Mouse (Mus musculus): Measurements from ENCODE around the gene Hmbs. TPM values are rescaled to one million over a fixed set of nuclear protein-coding genes. Genes with fewer than 3 reads are reported as not detected.
"Not testable (repeated sequence)": the region's sequence is repeated elsewhere in the genome, so short reads cannot be mapped to it uniquely, and the experiment has no call there.

Gene Hmbs
- 10 to 100 TPM; 24.7 to 35.8 (median 25.4) TPM for polyA plus RNA-seq (2017; shearing (Covaris generic))

- ATAC-seq, result peak; percentile 95
Measured at GRCm38 (mm10) chr9:44343781-44344421, at the start of gene Hmbs. Gene Hmbs (minus strand): TSS chr9:44344228.

GRCm38 (mm10) chr9:44391466-44391865 is 47.4 kb upstream of the Hmbs start:
- ATAC-seq, result no peak

- peak; percentile 82 for ATAC-seq
Measured at GRCm38 (mm10) chr9:44389273-44389672, 45.2 kb upstream of the Hmbs start.

GRCm38 (mm10) chr9:44387221-44387620 is 43.2 kb upstream of the Hmbs start:
- ATAC-seq, result no peak

- no peak for ATAC-seq
Measured at GRCm38 (mm10) chr9:44384596-44384995, 40.6 kb upstream of the Hmbs start.

DNA sequence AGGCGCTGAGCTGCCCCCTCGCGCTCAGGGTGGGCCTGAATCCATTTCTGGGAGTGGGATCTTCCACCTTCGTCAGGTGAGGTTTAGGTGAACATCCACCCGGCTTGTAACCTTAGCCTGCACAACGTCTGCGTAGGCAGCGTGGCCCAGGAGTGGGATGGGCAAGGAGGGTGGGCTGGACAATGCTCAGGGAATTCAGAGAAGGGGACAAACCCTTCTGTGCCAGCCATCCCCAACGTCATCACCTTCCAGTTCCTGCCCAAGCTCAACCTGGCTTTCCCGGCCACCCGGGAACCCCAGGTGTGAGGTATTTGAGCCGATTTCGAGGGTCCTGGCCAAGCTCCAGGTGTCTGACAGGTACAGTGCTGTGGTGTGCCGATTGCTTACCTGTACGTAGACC is 35.8 kb upstream of the Hmbs start:
- no peak for ATAC-seq

GRCm38 (mm10) chr9:44379054-44379834 is 35.2 kb upstream of the Hmbs start, which contains the start of gene Hyou1:
Gene Hyou1 (plus strand): TSS chr9:44379490.
- peak; percentile 93 for ATAC-seq

DNA sequence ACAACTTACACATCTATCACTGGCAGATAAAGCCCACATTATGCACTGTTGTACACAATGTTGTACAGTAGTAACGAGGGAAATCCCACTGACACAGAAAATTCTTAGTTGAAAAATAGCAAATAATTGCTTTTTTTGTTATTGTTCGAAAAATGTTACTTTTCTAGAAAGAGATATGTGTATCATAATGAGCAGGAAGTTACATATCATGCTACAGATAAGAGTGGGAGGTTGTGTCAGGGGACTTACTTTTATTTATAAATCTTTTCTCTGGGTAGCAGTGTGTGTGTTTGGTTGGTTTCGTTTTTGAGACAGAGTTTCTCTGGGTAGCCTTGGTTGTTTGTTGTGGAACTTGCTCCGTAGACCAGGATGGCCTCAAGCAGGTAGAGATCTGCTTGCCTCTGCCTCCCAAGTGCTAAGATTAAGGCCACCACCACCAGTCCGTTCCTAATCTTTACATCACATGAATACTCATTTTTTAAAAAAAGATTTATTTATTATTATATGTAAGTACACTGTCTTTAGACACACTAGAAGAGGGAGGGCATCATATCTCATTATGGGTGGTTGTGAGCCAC is 34.2 kb upstream of the Hmbs start:
- no peak for ATAC-seq

DNA sequence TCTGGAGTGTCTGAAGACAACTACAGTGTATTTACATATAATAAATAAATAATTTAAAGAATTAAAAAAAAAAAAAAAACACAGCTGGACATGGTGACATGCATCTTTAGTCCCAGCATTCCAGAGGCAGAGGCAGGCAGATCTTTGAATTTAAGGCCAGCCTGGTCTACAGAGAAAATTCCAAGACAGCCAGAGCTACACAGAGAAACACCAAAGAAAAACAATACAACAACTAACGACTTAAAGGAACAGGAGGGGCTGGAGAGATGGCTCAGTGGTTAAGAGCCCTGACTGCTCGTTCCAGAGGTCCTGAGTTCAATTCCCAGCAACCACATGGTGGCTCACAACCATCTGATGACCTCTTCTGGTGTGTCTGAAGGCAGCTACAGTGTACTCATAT is 33.3 kb upstream of the Hmbs start:
- ATAC-seq, result not testable (repeated sequence)

DNA sequence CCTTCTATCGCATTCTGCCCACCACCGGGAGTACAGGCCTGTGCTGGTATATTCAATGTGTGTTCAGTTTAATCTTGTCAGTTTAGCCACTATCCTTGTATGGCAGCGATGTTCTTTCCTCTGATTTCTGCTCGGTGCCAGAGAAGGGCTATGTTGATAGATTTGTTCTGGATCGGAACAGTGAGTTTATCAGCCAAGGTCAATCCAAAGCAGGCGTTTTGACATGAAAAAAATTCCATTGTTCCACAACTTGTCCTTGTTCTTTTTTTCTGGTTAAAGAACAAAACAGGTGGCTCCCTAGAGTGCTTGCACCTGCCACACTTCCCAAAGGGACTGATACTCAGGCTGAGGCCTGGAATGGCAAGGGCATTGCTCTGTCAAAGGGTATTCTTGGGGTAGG is 32.1 kb upstream of the Hmbs start:
- ATAC-seq, result no peak

DNA sequence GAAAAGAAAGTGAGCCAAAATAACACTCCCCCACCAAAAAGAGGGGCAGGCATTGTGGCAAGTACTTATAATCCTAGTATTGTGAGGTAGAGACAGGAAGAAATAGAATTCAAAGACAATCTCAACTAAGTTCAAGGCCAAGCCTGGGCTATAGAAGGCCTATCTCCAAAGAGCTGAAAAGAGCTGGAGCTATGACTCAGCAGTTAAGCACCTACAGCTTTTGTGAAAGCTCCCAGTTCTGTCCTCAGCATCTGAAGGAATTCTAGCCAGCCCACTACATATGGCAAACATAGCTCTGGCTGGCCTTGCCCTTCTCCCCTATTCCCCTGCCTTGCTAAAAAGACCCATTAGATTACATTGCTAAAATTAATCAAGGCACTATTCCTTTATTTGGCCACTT is 29.4 kb upstream of the Hmbs start:
- no peak for ATAC-seq

DNA sequence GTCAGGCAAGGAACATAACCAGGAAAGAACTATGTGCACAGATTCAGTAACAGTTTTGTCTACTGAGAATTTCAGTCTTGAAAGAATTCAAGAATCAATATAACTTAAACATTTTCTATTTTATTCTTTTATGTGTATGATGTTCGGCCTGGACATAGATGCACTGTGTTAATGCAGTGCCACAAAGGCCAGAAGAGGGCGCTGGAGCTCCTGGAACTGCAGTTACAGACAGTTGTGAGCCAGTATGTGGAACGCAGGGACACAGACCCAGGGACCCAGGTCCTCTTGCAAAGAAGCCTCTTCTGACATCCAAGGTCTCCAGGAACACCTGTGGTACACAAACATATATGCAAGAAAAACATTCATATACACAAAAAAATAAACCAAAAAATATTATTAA is 20.5 kb upstream of the Hmbs start:
- no peak for ATAC-seq

DNA sequence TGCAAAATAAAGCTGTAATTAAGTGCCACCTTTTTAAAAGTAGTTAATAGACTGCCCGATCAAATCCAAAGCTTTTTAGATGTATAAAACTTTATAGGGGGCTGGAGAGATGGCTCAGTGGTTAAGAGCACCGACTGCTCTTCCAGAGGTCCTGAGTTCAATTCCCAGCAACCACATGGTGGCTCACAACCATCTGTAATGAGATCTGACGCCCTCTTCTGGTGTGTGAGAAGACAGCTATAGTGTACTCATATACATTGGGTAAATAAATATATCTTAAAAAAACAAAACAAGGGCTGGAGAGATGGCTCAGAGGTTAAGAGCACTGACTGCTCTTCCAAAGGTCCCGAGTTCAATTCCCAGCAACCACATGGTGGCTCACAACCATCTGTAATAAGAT is 17.9 kb upstream of the Hmbs start:
- ATAC-seq, result not testable (repeated sequence)

DNA sequence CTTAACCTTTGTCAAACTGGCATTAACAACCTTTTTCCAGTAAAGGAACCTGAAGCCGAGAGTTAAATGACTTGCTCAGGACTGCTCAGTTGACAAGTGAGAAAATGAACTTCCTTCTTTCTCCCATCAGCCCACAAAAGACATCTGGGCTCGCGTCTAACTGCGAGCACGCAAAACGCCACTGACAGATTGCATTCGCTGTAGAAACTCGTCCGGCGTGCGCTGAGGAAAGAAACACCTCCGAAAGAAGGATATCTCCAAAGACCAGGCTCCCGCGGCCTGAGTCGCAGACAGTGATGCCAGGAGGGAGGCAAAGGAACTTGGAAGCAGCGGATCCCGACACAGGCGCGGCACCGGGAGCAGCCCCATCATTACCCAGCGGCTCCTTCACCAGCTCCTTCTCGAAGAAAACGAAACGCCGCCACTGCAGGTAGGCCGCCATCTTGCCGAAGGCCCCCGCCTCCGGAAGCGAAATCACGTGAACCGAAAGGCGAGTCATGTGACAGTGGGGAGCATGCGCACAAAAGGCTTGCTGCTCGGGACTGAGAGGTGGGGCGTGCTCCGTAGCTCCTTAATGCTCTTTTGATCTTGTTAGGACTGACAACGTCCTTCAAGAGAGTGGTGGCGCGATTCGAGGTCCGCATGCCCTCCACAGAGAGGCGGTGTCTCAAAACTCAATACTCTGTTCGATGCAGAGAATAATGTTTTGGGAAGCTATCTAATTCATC is 17.3 kb upstream of the Hmbs start, which contains the start of gene Vps11:
TSS of gene Vps11 (minus strand) at position 481 of the 728 bp plus-strand sequence.
- peak; percentile 91 for ATAC-seq

DNA sequence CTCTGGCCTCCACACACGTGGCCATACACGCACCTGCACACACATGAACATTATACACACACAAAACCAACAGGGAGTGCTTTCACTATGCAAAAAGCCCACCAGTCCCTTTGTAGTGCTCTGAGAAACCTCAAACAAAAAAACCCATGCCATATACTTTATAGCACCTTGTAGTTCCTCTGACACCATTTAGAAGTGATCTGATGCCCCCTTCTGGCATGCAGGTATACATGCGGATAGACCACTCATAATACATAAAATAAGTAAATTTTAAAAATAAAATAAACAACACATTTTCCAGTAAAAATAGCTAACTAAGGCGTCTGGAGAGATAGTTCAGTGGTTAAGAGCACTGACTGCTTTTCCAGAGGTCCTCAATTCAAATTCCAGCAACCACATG is 13.2 kb upstream of the Hmbs start:
- peak; percentile 39 for ATAC-seq

DNA sequence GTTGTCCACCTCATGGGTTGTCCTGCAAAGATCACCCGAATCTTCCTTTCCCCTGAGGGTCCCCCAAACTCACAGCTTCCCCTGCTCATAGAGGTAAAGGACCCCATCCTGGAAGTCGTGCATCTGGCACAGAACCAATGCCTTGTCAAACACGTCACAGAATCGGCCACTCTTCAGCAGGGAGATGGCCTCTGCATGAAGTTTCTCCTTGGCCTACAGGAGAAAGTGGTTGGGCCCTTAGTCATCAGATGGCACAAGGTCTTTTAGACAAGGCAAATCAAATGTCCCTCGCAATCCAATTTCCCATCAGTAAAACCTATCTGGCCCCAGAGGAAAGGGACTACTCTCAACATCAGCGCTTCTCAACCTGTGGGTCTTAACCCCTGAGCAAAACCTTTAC is 9.1 kb upstream of the Hmbs start:
- no peak for ATAC-seq

GRCm38 (mm10) chr9:44352337-44352736 is 8.3 kb upstream of the Hmbs start:
- no peak for ATAC-seq

- no peak for ATAC-seq
Measured at GRCm38 (mm10) chr9:44351396-44351795, 7.4 kb upstream of the Hmbs start.

DNA sequence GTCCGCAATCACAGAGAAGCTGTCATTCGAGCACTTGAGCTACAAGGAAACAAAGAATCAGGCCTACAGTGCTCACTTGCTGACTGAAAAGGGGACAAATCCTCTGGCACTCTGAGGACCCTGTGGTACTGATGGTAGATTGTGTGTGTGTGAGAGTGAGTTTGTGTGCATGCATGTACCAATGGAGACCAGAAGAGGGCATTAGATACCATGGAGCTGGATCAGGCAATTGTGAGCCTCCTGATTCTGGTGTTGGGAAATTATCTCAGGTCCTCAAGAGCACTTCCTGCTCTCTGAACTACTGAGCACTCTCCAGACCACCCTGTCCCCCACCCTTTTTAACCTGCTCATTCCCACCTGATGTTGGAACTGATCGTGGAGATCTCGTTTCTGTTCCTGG is 4.5 kb upstream of the Hmbs start:
- ATAC-seq, result no peak

GRCm38 (mm10) chr9:44347621-44348020 is 3.6 kb upstream of the Hmbs start:
- ATAC-seq, result no peak

DNA sequence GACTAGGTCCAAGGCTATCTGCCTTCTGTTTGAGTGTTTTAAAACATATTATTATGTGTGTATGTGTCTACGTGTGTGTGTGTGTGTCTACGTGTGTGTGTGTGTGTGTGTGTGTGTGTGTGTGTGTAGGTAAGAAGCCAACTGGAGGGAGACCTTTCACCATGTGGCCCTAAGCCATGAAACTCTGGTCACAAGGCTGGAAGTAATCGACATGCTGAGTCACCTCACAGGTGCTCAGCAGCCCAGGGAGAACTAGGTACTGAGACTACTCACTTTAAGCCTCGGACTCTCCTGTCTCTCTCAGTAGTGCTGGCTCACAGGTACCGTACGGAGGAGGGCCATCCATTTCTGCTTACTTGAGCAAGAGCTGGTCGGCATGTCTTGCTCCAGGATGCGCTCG is 3.1 kb upstream of the Hmbs start:
- ATAC-seq, result no peak

DNA sequence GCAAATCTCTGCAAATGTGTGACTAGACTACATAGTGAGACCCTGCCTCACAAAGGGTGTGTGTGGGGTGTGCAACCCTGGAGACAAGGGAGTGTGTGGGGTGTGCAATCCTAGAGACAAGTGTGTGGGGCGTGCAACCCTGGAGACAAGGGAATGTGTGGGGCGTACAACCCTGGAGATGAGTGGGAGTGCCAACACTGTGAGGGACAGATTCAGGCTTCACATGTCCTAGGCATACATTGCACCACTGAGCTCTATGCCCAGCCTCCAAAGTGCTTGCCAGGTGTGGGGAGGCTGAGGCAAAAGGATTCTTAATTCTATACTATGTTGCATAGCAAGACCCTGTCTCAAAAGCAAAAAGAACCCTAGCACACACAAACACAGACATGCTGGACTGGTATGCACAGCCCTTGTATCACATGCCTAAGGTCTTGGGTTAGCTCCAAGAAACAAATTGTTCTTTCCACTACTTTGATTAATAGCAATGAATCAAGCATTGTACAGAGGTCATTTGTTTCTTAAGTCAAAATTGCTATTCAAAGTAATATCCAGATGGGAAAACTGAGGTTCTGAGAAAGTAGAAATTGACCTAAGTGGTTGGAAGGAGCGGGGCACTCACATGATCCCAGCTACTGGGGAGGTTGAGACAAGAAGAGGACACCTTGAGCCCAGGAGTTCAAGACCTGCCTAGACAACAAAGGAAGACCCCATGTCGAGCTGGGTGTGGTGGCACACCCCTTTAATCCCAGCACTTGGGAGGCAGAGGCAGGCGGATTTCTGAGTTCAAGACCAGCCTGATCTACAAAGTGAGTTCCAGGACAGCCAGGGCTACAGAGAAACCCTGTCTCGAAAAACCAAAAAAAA is 1.8 kb upstream of the Hmbs start:
- no peak for ATAC-seq

Measured in inflammation-experienced regulatory T-cells, adult 6 months (primary cell).